Mouse (Mus musculus) cerebellum, postnatal 10 days (tissue): ENCODE measurements around the gene Ostf1.
"Not testable (repeated sequence)": the region's sequence is repeated elsewhere in the genome, so short reads cannot be mapped to it uniquely, and the experiment has no call there.

ENCODE experiments used
- DNase-seq, 2 experiments: peaks; one replicate each; pipeline ENCODE4 v3.0.0; 2021; ENCODE audit warnings: mixed read lengths in 2 of 2

Ostf1 gene

GRCm38 (mm10) chr19:18596876-18597275 lies 34.7 kb downstream of the Ostf1 start:
- DNase-seq = peak; percentile 57 to 65

GRCm38 (mm10) chr19:18593722-18594121 lies 37.9 kb downstream of the Ostf1 start:
- peak in 1 of 2 experiments; percentile 55 for DNase-seq

- DNase-seq = no peak
These were observed 38.7 kb downstream of the Ostf1 start for GRCm38 (mm10) chr19:18592919-18593318.

GRCm38 (mm10) chr19:18590942-18591354 lies 40.7 kb downstream of the Ostf1 start:
- DNase-seq = no peak

DNA sequence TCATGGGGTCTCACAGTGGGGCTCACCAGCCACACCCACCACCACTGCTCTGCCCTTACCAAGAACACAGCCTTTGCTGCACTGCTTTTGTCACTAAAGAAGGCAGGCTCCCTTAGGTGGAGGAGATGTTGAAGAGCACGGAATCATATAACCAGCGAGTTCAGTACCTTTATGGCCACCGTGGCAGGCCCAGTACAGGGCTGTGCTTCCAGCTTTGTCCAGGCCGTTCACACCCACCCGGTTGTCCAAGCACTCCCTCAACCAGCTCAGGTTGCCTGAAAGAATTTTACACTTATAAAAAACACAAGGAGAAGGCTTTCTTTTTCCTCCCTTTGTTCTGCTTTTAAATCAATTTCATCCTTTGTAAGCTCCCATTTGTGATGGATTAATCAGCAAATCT lies 41.4 kb downstream of the Ostf1 start:
- DNase-seq = no peak

GRCm38 (mm10) chr19:18589276-18589675 lies 42.3 kb downstream of the Ostf1 start:
- no peak for DNase-seq

- DNase-seq = not testable (repeated sequence)
These were observed 42.8 kb downstream of the Ostf1 start for GRCm38 (mm10) chr19:18588801-18589200.

DNA sequence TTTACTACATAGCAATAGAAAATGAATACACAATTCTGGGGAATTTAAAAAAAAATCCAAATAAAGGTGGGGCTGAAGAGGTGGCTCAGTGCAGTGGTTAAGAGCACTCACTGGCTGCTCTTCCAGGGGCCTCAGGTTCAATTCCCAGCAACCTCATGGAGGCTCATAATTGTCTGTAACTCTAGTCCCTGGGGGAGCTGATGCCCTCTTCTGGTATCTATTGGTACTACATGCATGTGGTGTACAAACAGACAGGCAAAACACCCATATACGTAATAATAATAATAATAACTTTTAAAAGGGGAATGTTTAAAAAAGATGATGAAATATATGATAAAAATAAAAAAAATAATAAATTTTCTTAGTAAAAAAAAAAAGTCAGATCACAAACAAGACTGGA lies 43.4 kb downstream of the Ostf1 start:
- peak; percentile 23 to 57 for DNase-seq

GRCm38 (mm10) chr19:18587118-18587517 lies 44.5 kb downstream of the Ostf1 start:
- DNase-seq = no peak

DNA sequence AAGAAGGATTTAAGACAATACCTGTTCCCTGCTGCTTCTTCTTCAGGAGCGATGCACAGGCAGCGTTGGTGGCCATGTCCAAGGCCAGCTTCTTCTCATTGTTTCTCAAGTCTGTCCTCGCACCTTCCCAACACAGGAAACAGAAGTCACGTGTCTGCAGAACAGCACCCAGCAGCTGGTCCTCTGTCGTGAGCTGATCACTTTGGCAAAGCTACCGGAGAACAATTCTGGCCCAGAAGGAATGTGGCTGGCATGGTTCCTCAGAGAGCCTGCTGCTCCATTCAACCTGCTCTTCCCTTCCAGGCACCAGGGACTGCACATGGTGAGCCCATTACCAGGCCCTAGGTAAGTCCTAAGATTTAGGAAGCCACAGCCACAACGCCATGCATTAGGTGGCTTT lies 47.0 kb downstream of the Ostf1 start:
- peak in 1 of 2 experiments; percentile 42 for DNase-seq

GRCm38 (mm10) chr19:18583706-18584105 lies 47.9 kb downstream of the Ostf1 start:
- no peak for DNase-seq

DNA sequence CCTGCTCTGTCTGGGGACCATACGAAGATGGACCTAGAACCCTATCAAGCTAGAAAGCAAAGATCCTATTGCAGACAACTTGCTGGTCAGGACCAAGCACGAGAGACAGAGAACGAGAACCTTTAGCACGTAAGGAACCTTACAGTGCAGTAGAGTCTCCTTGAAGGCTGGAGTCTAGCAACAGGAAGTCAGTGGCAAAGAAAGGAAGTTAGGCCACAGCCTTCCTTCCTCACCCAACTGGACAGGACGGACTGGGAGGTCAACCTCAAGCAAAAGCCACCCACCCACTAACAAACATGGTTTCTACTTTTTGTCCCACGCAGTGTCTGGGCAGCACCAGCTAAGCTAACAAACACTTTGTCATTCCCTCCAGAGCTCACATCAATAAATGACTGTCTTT lies 48.7 kb downstream of the Ostf1 start:
- no peak for DNase-seq

DNA sequence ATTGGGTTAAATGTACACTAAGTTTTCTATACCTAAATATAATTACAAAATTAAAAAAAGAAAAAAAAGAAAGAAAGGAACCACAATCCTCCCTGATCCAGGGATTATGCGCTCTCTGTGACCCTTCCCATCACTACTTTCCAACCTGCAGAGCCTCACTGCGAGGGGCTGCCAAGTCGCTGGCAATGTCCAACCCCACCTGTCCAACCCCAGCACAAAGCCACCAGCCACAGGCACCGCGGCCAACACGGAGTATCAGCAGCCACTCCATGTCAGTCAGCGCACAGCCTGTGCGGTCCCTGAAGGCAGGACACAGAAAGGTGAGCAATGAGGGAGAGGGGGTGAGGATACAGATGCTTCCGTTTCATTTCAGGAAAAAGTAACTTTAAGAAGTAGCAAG lies 49.4 kb downstream of the Ostf1 start:
- DNase-seq = peak in 1 of 2 experiments; percentile 51

DNA sequence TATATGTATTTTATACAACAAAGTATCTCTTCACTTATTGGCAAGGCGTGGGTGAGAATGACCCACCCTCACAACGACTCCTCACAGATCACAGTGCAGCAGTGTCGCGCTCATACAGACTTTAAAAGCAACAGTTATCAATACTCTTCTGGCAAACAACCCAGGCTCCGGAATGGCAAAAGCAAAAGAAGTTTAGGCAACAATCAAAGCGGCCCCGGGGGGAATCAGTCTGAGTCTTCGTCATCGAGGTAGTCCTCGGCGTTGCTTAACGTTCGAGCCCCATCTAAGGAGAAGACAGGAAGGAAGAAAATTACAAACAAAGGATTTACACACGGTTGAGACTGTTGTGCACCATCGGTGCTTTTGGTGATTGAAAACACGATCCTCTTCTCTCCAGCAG lies 50.6 kb downstream of the Ostf1 start:
- DNase-seq = no peak

GRCm38 (mm10) chr19:18579012-18579358 lies 52.6 kb downstream of the Ostf1 start:
- no peak for DNase-seq

- no peak for DNase-seq
These were observed 53.2 kb downstream of the Ostf1 start for GRCm38 (mm10) chr19:18578216-18579011.

DNA sequence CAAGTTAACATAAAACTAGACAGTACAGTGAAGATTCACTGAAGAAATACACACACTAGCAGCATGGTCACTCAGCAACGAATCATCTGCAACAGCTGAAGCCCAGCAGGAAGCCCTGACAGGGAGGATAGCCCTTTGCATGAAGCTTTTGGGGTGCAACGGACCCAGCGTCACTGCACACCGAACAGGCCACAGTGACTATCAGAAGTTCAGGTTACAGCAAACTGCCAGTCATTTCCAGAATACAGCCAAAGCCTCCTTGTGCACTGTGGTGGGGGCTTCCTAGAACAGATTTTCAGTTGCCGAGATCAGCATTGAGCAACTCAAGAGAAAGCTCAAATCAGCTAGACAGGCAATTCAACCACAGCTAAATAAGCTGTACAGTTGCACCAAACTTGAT lies 54.3 kb downstream of the Ostf1 start:
- DNase-seq = no peak

- DNase-seq = no peak
These were observed 55.7 kb downstream of the Ostf1 start for GRCm38 (mm10) chr19:18575891-18576290.

- DNase-seq = no peak
These were observed 57.7 kb downstream of the Ostf1 start for GRCm38 (mm10) chr19:18573907-18574306.

- no peak for DNase-seq
These were observed 58.2 kb downstream of the Ostf1 start for GRCm38 (mm10) chr19:18573443-18573842.

DNA sequence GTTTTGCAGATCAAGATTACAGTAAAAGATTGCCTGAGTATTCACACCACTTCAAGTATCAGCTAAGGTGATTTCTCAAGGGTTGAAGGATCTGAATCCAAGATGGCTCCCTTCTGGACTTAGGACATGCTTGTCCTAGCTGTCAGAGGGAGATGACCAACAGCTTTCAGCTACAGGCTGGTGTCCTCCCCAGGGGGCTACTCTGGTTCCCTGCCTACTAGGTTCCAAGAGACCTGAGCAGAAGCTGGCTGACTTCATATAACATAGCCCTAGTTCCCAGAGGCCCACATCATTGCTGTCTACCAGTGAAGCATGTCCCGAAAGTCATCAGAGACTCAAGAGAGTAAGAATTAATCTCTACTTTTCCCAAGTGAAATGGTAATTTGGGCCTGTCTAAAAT lies 62.1 kb downstream of the Ostf1 start:
- DNase-seq = no peak

DNA sequence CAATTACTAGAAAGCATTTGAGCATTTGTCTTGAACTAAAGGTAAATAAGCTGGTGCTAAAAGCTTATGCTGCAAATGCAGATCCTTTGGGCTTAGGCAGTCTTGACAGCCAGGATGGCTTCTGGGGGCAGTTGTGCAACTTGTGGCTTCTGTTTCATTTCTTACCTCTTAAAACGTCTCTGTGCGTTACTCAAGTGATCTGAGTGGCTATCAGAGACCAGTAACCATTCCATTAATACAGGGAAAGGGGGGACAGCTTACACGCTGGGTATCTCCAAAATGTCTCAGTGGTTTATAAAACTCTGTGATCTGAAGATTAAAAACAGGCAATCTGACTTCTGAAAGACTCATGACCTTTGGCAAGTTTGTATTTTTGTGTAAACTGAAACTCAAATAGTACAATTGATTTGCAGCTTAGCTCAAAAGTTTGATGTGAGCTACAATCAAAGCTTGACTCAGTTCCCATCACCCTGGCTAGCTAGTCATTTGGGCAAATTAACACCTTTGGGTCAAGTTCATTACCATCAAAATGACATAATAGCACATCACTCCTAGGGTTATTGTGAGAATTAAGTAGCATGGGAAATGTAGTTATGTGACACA lies 62.7 kb downstream of the Ostf1 start:
- DNase-seq = no peak

- DNase-seq = no peak
These were observed 63.4 kb downstream of the Ostf1 start for GRCm38 (mm10) chr19:18567936-18568827.

DNA sequence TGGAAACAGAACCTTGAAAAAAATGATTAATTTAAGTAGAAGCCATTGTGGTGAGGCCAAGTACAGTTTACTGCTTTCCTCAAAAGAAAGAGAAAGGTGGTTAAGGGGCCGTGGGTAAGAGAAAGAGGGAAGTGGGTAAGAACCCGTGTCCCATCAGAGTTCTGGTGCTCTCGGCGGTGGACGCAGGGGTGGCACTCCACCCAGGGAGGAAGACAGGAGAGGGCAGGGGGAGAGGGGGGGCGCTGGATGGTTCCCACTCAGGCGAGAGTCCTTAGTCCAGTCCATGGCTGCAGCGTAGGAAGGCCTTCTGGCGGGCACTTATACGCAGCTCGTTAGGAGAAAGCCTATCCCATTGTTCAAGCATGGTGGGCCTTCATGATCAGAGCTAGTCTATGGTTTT lies 64.1 kb downstream of the Ostf1 start:
- no peak for DNase-seq
